Mouse (Mus musculus) lung, embryonic 16.5 days (tissue): Measurements from ENCODE around the gene Atp6v0a4. TPM values are rescaled to one million over a fixed set of nuclear protein-coding genes. Genes with fewer than 3 reads are reported as not detected.

Experiments used
- ATAC-seq: fragments of 200-750 bp; cut with Nextera tagmentation; 2 replicates; pipeline ENCODE4 v1.8.0; 2017; ENCODE audit warnings: low read depth, mild to moderate bottlenecking, moderate library complexity
- H3K27ac ChIP-seq: fragments of 300-500 bp; sonication (generic); 2 replicates; pipeline ENCODE4 v1.5.1; 2014; ENCODE audit warnings: mild to moderate bottlenecking, control low read depth, low read length
- H3K27me3 ChIP-seq: fragments of 300-500 bp; sonication (generic); 2 replicates; pipeline ENCODE4 v1.6.1; 2014; ENCODE audit warnings: low read depth, low read length, mixed read lengths; ENCODE audit not compliant: control insufficient read depth, insufficient read depth
- H3K36me3 ChIP-seq: fragments of 300-500 bp; sonication (generic); 2 replicates; pipeline ENCODE4 v1.6.1; 2014; ENCODE audit warnings: low read length; ENCODE audit not compliant: control insufficient read depth, insufficient read depth
- H3K4me1 ChIP-seq: fragments of 300-500 bp; sonication (generic); replicated peaks from 2 replicates; pipeline ENCODE4 v1.6.1; 2014; ENCODE audit warnings: low read length, mixed read lengths; ENCODE audit not compliant: control insufficient read depth, insufficient read depth
- H3K4me2 ChIP-seq: fragments of 300-500 bp; sonication (generic); 2 replicates; pipeline ENCODE4 v1.6.1; 2014; ENCODE audit warnings: low read depth, low read length, control low read depth
- H3K4me3 ChIP-seq: fragments of 300-500 bp; sonication (generic); 2 replicates; pipeline ENCODE4 v1.5.1; 2014; ENCODE audit warnings: mild to moderate bottlenecking, low read length, control low read depth
- H3K9ac ChIP-seq: fragments of 300-500 bp; sonication (generic); 2 replicates; pipeline ENCODE4 v1.6.1; 2014; ENCODE audit warnings: low read length, control low read depth
- H3K9me3 ChIP-seq: fragments of 300-500 bp; sonication (generic); 2 replicates; pipeline ENCODE4 v1.6.1; 2016; ENCODE audit warnings: low read length; ENCODE audit not compliant: control insufficient read depth
- WGBS: fragments of 180-500 bp; shearing (Covaris S2); extraction: QIAGEN DNeasy Blood & Tissue Kit; methylation state at CpG from one replicate; pipeline ENCODE4 v1.1.7; 2014; 5-methylcytosine and 5-hydroxymethylcytosine counted together
- polyA plus RNA-seq: library from polyadenylated mRNA; unstranded; fragments of >200 nt; fragmentation: Nextera tagmentation; extraction: Ambion mirVana; gene quantifications from 2 replicates; pipeline ENCODE4 v1.2.1, GENCODE M21; 2015

Gene Atp6v0a4
- polyA plus RNA-seq, 1 experiment from 2014 or later: 10.5 TPM

DNA sequence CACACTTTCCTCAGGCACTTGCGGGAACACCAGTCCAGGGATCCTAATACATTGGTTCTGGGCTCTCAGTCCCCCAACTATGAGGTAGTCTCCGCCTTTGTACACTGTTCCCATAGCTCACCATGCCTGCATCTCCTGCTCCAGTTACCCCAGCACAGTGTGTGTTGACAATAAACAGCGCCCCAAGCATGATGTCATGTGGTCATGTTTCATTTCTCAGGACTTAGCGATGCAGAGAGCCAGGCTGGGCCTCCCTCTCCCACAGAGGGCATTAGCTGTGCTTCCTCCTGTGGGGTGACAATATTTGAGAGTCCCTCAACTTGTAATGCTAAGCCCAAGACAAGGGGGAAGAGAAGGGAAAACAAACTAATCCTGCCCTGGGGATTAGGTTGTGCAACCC lies 76.4 kb downstream of the Atp6v0a4 start:
- Histone ChIP-seq H3K27ac (no peak overlapping the region), H3K27me3 (no peaks in the 10 kb centered on the region), H3K4me3 (no peak overlapping the region), H3K9ac (no peak overlapping the region), H3K4me1 (peaks cover 4% of the 10 kb centered on the region; the same call in 1 of the 2 replicates), H3K9me3 (no peaks in the 10 kb centered on the region; the same call in 1 of the 2 replicates), H3K4me2 (no peak overlapping the region), H3K36me3 (no peaks in the 10 kb centered on the region)
- ATAC-seq: no peak
- WGBS: 73% methylated on average over 4 of the region's 4 CpGs

- WGBS: 25% methylated on average over 6 of the region's 6 CpGs
- H3K4me2 ChIP-seq: no peak within 1 kb of the TSS
- H3K27ac ChIP-seq: no peak within 1 kb of the TSS
- H3K9me3 ChIP-seq: no peaks in the 10 kb centered on the region; the same call in 1 of the 2 replicates
- ATAC-seq: no peak
- H3K4me3 ChIP-seq: no peak within 1 kb of the TSS
- no peaks in the 10 kb centered on the region for H3K27me3 ChIP-seq
- H3K9ac ChIP-seq: no peak within 1 kb of the TSS
- H3K36me3 ChIP-seq: no peaks in the 10 kb centered on the region
- peaks cover 4% of the 10 kb centered on the region; the same call in 1 of the 2 replicates for H3K4me1 ChIP-seq
Observed at GRCm38 (mm10) chr6:38046838-38047237, 77.5 kb downstream of the Atp6v0a4 start, which contains the start of gene Svopl. Svopl (minus strand) TSS chr6:38046996.

GRCm38 (mm10) chr6:38032801-38033566 lies 91.4 kb downstream of the Atp6v0a4 start:
- H3K4me1 ChIP-seq: peaks cover 17% of the 10 kb centered on the region
- peak overlapping the region; percentile 59 for H3K27ac ChIP-seq
- no peak overlapping the region for H3K4me2 ChIP-seq
- H3K9ac ChIP-seq: no peak overlapping the region
- peak; percentile 61; the same call in 1 of the 2 replicates for ATAC-seq
- no peaks in the 10 kb centered on the region for H3K27me3 ChIP-seq
- no peak overlapping the region for H3K4me3 ChIP-seq
- no peaks in the 10 kb centered on the region for H3K9me3 ChIP-seq
- no peaks in the 10 kb centered on the region for H3K36me3 ChIP-seq
- WGBS: 59% methylated on average over 5 of the region's 5 CpGs

DNA sequence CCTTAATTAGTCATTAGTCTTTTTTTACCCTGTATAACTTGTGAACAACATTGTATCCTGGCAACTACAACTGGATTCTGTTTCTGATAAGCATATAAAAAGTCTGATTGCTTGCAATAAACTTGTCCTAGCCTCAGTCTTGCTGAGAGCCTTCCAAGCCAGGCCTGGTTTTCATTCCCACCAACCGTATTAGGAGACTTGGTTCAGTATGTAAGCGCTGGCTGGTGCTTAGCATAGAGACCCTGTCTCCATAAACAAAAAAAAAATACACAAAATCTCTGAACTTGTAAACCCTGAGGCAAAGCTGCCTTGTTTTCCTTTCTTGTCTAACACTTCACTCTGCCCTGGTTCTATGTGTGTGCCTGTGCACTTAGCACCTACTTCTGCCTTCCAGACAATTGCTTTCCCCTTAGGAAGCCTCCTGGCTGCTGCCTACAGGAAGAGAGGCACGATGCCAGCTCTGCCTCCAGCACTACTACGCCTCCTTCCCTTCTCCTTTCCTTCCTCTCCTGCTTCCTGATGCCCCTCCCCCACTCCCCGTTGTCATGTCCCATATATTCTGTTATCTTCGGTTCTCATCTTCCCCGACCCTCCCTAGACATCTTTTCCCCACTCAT lies 92.4 kb downstream of the Atp6v0a4 start:
- Histone ChIP-seq H3K27me3 (no peaks in the 10 kb centered on the region), H3K4me3 (no peak overlapping the region), H3K9ac (no peak overlapping the region), H3K4me2 (no peak overlapping the region), H3K36me3 (no peaks in the 10 kb centered on the region), H3K4me1 (peaks cover 17% of the 10 kb centered on the region), H3K9me3 (no peaks in the 10 kb centered on the region), H3K27ac (peak overlapping the region; percentile 59)
- peak; percentile 63 for ATAC-seq
- WGBS: 24% methylated on average over 7 of the region's 7 CpGs

DNA sequence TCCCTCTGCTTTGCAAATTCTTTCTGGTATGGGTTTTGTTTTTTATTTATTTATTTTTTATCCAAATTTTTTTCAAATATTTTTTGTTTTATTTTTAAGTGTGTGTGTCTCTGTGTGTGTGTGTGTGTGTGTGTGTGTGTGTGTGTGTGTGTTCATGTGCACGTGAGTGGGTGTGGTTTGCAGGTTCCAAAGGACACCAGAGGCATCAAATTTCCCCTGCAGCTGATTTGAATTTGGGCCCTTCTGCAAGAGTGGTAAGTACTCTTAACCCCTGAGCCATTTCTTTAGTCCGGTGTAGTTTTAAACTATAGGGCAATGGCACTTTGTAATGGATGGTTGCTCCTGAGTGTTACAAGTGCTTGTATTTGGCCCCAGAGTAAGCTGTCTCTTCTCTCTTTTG lies 96.2 kb downstream of the Atp6v0a4 start:
- Histone ChIP-seq H3K27ac (no peak overlapping the region), H3K4me2 (no peak overlapping the region), H3K4me3 (no peak overlapping the region), H3K9ac (no peak overlapping the region), H3K27me3 (no peaks in the 10 kb centered on the region), H3K4me1 (peaks cover 13% of the 10 kb centered on the region), H3K36me3 (no peaks in the 10 kb centered on the region), H3K9me3 (no peaks in the 10 kb centered on the region)
- WGBS: 31% methylated on average over 2 of the region's 2 CpGs
- ATAC-seq: no peak

- no peaks in the 10 kb centered on the region for H3K27me3 ChIP-seq
- H3K27ac ChIP-seq: peak overlapping the region; percentile 51; the same call in 1 of the 2 replicates
- H3K9me3 ChIP-seq: no peaks in the 10 kb centered on the region
- no peak overlapping the region for H3K4me3 ChIP-seq
- no peak overlapping the region for H3K9ac ChIP-seq
- WGBS: 38% methylated on average over 1 of the region's 1 CpGs
- H3K4me1 ChIP-seq: peaks cover 12% of the 10 kb centered on the region
- no peak for ATAC-seq
- no peak overlapping the region for H3K4me2 ChIP-seq
- H3K36me3 ChIP-seq: no peaks in the 10 kb centered on the region
Observed at GRCm38 (mm10) chr6:38027771-38028170, 96.6 kb downstream of the Atp6v0a4 start.

- peak; percentile 86 for ATAC-seq
- Histone ChIP-seq H3K9ac (no peak overlapping the region), H3K27me3 (no peaks in the 10 kb centered on the region), H3K9me3 (no peaks in the 10 kb centered on the region), H3K4me1 (peaks cover 3% of the 10 kb centered on the region; the same call in 1 of the 2 replicates), H3K36me3 (no peaks in the 10 kb centered on the region), H3K27ac (no peak overlapping the region), H3K4me3 (no peak overlapping the region), H3K4me2 (no peak overlapping the region)
- WGBS: 13% methylated on average over 7 of the region's 7 CpGs
Observed at GRCm38 (mm10) chr6:38023284-38023683, 101.1 kb downstream of the Atp6v0a4 start.

GRCm38 (mm10) chr6:38021406-38021805 lies 103.0 kb downstream of the Atp6v0a4 start:
- Histone ChIP-seq H3K4me3 (no peak overlapping the region), H3K27ac (no peak overlapping the region), H3K36me3 (no peaks in the 10 kb centered on the region), H3K4me2 (no peak overlapping the region), H3K9ac (no peak overlapping the region), H3K4me1 (peaks cover 3% of the 10 kb centered on the region; the same call in 1 of the 2 replicates), H3K9me3 (no peaks in the 10 kb centered on the region), H3K27me3 (no peaks in the 10 kb centered on the region)
- WGBS: 80% methylated on average over 7 of the region's 7 CpGs
- no peak for ATAC-seq

GRCm38 (mm10) chr6:38012829-38013228 lies 111.6 kb downstream of the Atp6v0a4 start:
- Histone ChIP-seq H3K4me2 (no peak overlapping the region), H3K27me3 (no peaks in the 10 kb centered on the region), H3K4me1 (no peaks in the 10 kb centered on the region), H3K4me3 (no peak overlapping the region), H3K9ac (no peak overlapping the region), H3K9me3 (no peaks in the 10 kb centered on the region), H3K27ac (no peak overlapping the region), H3K36me3 (no peaks in the 10 kb centered on the region)
- ATAC-seq: no peak
- WGBS: 87% methylated on average over 2 of the region's 2 CpGs
